Mouse (Mus musculus) ES-Bruce4 (cell line): ENCODE data around the gene Sec14l2. TPM values are rescaled to one million over a fixed set of nuclear protein-coding genes. Genes with fewer than 3 reads are reported as not detected.

ENCODE experiments used
- H3K27ac ChIP-seq: 2 replicates; pipeline ENCODE4 v1.5.1; 2012; ENCODE audit warnings: low read length, inconsistent platforms; ENCODE audit not compliant: insufficient read depth
- H3K27me3 ChIP-seq: 2 replicates; pipeline ENCODE4 v1.6.1; 2012; ENCODE audit warnings: mild to moderate bottlenecking, low read length, inconsistent platforms; ENCODE audit not compliant: control insufficient read depth, poor library complexity, insufficient read depth, severe bottlenecking
- H3K36me3 ChIP-seq: 2 replicates; pipeline ENCODE4 v1.6.1; 2012; ENCODE audit warnings: inconsistent platforms, mild to moderate bottlenecking, low read length, moderate library complexity; ENCODE audit not compliant: control insufficient read depth, poor library complexity, insufficient read depth, severe bottlenecking
- H3K4me1 ChIP-seq: one replicate; pipeline ENCODE4 v1.8.1; 2011; ENCODE audit warnings: low read length; ENCODE audit not compliant: control insufficient read depth, insufficient read depth
- H3K4me3 ChIP-seq: 2 replicates; pipeline ENCODE4 v1.5.1; 2011; ENCODE audit warnings: low read depth, mild to moderate bottlenecking, low read length
- H3K9ac ChIP-seq: 2 replicates; pipeline ENCODE4 v1.6.1; 2012; ENCODE audit warnings: low read depth, mild to moderate bottlenecking, inconsistent platforms; ENCODE audit not compliant: poor library complexity, severe bottlenecking
- H3K9me3 ChIP-seq: replicated peaks from 2 replicates; pipeline ENCODE4 v1.6.1; 2012; ENCODE audit warnings: mild to moderate bottlenecking, low read length, inconsistent platforms; ENCODE audit not compliant: control insufficient read depth, poor library complexity, insufficient read depth, severe bottlenecking
- CTCF ChIP-seq: IDR thresholded peaks from one replicate; pipeline ENCODE4 v1.8.1; 2011; ENCODE audit warnings: low read depth, low read length
- EP300 ChIP-seq: IDR thresholded peaks from 2 replicates; pipeline ENCODE4 v1.6.1; 2011; ENCODE audit warnings: low read depth, low read length; ENCODE audit not compliant: insufficient read depth
- POLR2A ChIP-seq: IDR thresholded peaks from one replicate; pipeline ENCODE4 v1.8.1; 2011; ENCODE audit warnings: low read length; ENCODE audit not compliant: insufficient read depth
- polyA plus RNA-seq: library from polyadenylated mRNA; stranded (reverse); fragments of >200 nt; gene quantifications from 2 replicates; pipeline ENCODE4 v1.2.4, GENCODE M21; 2011; ENCODE audit warnings: low read depth; ENCODE audit not compliant: missing spikeins, insufficient read depth, insufficient read length

Gene Sec14l2
- polyA plus RNA-seq, 1 experiment, result 5.4 TPM

GRCm38 (mm10) chr11:4158676-4159075 lies 35.5 kb upstream of the Sec14l2 start:
- H3K9ac ChIP-seq, result no peak overlapping the region
- no peaks in the 10 kb centered on the region for H3K27me3 ChIP-seq
- peaks cover 26% of the 10 kb centered on the region for H3K36me3 ChIP-seq
- no peaks in the 10 kb centered on the region for H3K4me1 ChIP-seq
- TF ChIP-seq CTCF (no peak), POLR2A (no peak), EP300 (no peak)
- no peaks in the 10 kb centered on the region for H3K9me3 ChIP-seq
- no peak overlapping the region for H3K4me3 ChIP-seq
- H3K27ac ChIP-seq, result no peak overlapping the region

- Histone ChIP-seq H3K9me3 (no peaks in the 10 kb centered on the region), H3K27ac (no peak overlapping the region), H3K27me3 (no peaks in the 10 kb centered on the region), H3K4me3 (no peak overlapping the region), H3K4me1 (no peaks in the 10 kb centered on the region), H3K36me3 (no peaks in the 10 kb centered on the region), H3K9ac (no peak overlapping the region)
- TF ChIP-seq POLR2A (no peak), EP300 (no peak), CTCF (no peak)
Observed at GRCm38 (mm10) chr11:4155641-4156040, 32.4 kb upstream of the Sec14l2 start.

DNA sequence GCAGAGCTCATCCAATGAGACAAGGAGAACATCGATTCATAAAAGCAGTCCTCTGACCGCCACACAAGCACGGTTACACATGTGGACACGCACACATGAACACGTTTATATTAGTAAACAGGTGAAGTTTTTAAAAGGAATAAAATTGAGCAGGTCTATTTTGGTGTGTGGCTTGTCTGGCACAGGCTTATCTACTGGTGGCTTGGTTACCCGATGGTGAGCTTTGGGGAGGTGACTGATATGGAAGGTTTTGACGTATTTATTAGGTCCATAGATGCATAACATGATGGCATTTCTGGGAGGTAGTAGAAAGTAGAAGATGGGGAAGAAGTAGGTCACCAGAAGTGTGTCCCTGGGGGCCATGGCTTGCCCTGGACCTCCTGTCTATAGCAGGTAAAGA lies 30.5 kb upstream of the Sec14l2 start:
- TF ChIP-seq EP300 (no peak), CTCF (no peak), POLR2A (no peak)
- Histone ChIP-seq H3K9me3 (no peaks in the 10 kb centered on the region), H3K27ac (no peak overlapping the region)

DNA sequence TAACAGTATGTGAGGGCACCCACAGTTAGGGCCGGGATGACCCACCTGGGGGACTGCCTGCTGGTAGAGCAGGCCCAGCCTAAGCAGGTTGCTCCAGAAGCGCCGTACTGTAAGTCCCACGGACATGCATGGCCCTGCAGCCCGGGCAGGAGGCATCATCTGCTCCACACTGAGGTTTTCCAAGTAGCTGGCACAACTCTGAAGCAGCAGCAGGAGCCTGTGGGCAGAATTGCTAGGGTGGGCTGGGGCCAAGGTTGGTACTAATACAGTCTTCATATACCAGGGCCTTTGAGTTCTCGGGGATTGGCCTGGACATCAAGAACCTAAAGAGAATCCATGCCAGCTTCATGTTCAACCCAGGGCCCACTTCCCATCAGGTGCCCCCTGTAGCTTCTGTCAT lies 26.7 kb upstream of the Sec14l2 start:
- Histone ChIP-seq H3K36me3 (no peaks in the 10 kb centered on the region), H3K9ac (no peak overlapping the region), H3K27ac (no peak overlapping the region), H3K4me3 (no peak overlapping the region), H3K9me3 (no peaks in the 10 kb centered on the region), H3K27me3 (no peaks in the 10 kb centered on the region), H3K4me1 (no peaks in the 10 kb centered on the region)
- TF ChIP-seq POLR2A (no peak), CTCF (no peak), EP300 (no peak)

More for the DNA sequence above, 30.5 kb upstream of the Sec14l2 start:
- Histone ChIP-seq H3K4me1 (no peaks in the 10 kb centered on the region), H3K36me3 (no peaks in the 10 kb centered on the region), H3K27me3 (no peaks in the 10 kb centered on the region), H3K9ac (no peak overlapping the region), H3K4me3 (no peak overlapping the region)

DNA sequence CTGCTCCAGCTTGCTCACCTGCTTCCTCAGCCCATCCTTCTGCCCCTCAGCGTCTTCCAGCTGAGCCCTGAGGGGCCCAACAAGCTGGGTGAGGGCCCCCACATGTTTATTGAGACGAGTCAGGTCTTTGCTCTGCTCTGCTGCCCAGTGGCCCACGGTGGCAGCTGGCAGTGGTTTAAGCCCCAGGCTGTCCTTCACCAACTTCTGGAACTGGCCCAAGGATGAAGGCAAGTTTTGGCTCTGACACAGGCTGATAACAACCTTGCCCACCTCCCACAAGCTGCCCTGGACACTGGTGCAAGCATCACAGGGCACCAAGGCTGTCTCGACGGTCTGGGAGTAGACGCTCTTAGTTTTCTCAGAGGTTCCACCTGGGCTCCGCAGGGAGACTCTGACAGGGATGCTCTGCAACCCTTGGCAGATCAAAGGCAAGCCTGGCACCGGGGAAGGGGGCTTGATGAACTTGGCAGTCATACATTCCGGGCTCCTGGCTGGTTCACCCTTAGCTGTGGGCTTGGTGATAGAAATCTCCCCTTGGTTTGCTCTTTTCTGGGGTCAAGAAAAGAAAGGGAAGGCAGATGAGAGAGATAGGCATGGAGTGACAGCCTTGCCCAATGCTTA lies 25.4 kb upstream of the Sec14l2 start:
- Histone ChIP-seq H3K4me3 (no peak overlapping the region), H3K4me1 (no peaks in the 10 kb centered on the region), H3K9ac (no peak overlapping the region), H3K9me3 (no peaks in the 10 kb centered on the region), H3K27me3 (no peaks in the 10 kb centered on the region), H3K36me3 (no peaks in the 10 kb centered on the region), H3K27ac (no peak overlapping the region)
- TF ChIP-seq POLR2A (no peak), CTCF (no peak), EP300 (no peak)

DNA sequence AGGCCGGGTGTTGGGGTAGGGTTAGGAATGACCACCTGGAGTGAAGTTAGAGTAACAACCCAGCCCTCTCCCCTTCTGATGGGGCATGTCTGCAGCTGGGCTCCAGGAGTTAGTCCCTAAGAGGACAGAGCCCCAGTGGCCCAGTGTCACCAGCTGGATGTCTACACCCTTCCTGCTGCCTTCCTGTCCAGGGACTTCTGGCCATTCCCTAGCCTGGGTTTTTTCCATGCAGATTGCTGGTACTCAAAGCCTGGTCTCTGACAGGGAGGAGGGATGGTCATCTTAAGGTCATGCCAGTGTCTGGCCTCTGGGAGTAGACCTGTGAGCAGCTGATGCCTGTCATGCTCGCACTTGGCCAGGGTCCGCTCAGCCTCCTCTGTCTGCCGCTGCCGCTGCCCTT lies 24.9 kb upstream of the Sec14l2 start:
- Histone ChIP-seq H3K9ac (no peak overlapping the region), H3K9me3 (no peaks in the 10 kb centered on the region), H3K4me3 (no peak overlapping the region), H3K27ac (no peak overlapping the region), H3K27me3 (no peaks in the 10 kb centered on the region), H3K36me3 (no peaks in the 10 kb centered on the region), H3K4me1 (no peaks in the 10 kb centered on the region)
- no peak for TF ChIP-seq CTCF
- TF ChIP-seq POLR2A, result no peak
- TF ChIP-seq EP300, result no peak
